Mouse (Mus musculus): Measurements from ENCODE around the gene Duox1.
"Not testable (repeated sequence)": the region's sequence is repeated elsewhere in the genome, so short reads cannot be mapped to it uniquely, and the experiment has no call there.

The Duox1 gene

GRCm38 (mm10) chr2:122312722-122313417 is 2.6 kb upstream of the Duox1 start:
- peak; percentile 91 for DNase-seq (ENCODE audit: low spot score)

GRCm38 (mm10) chr2:122313536-122313935 is 1.9 kb upstream of the Duox1 start, which contains the start of gene Duoxa1:
Duoxa1 (minus strand) TSS chr2:122313730.
- DNase-seq (ENCODE audit: low spot score), result no peak

GRCm38 (mm10) chr2:122317384-122317783 is 1.9 kb downstream of the Duox1 start:
- DNase-seq (ENCODE audit: low spot score), result no peak

GRCm38 (mm10) chr2:122323960-122324359 is 8.5 kb downstream of the Duox1 start:
- no peak for DNase-seq (ENCODE audit: low spot score)

- DNase-seq (ENCODE audit: low spot score), result no peak
These were observed 9.1 kb downstream of the Duox1 start for GRCm38 (mm10) chr2:122324586-122324985.

- no peak for DNase-seq (ENCODE audit: low spot score)
These were observed 9.9 kb downstream of the Duox1 start for GRCm38 (mm10) chr2:122325361-122325760.

GRCm38 (mm10) chr2:122327986-122328385 is 12.5 kb downstream of the Duox1 start:
- DNase-seq (ENCODE audit: low spot score), result no peak

- not testable (repeated sequence) for DNase-seq (ENCODE audit: low spot score)
These were observed 14.8 kb downstream of the Duox1 start for GRCm38 (mm10) chr2:122330317-122330716.

GRCm38 (mm10) chr2:122332222-122332621 is 16.8 kb downstream of the Duox1 start:
- DNase-seq (ENCODE audit: low spot score), result no peak

- DNase-seq (ENCODE audit: low spot score), result no peak
These were observed 18.7 kb downstream of the Duox1 start for GRCm38 (mm10) chr2:122334170-122334569.

- DNase-seq (ENCODE audit: low spot score), result no peak
These were observed 21.8 kb downstream of the Duox1 start for GRCm38 (mm10) chr2:122337291-122337690.

GRCm38 (mm10) chr2:122345106-122345893 is 29.8 kb downstream of the Duox1 start:
- no peak for DNase-seq (ENCODE audit: low spot score)

GRCm38 (mm10) chr2:122346164-122346563 is 30.7 kb downstream of the Duox1 start:
- not testable (repeated sequence) for DNase-seq (ENCODE audit: low spot score)

- DNase-seq (ENCODE audit: low spot score), result no peak
These were observed 31.8 kb downstream of the Duox1 start for GRCm38 (mm10) chr2:122347257-122347656.

- peak; percentile 89 for DNase-seq (ENCODE audit: low spot score)
These were observed 33.2 kb downstream of the Duox1 start for GRCm38 (mm10) chr2:122348531-122349131.

- no peak for DNase-seq (ENCODE audit: low spot score)
These were observed 33.8 kb downstream of the Duox1 start for GRCm38 (mm10) chr2:122349136-122349785.

GRCm38 (mm10) chr2:122351156-122351930 is 35.9 kb downstream of the Duox1 start:
- DNase-seq (ENCODE audit: low spot score), result no peak

GRCm38 (mm10) chr2:122351931-122352329 is 36.5 kb downstream of the Duox1 start:
- no peak for DNase-seq (ENCODE audit: low spot score)

GRCm38 (mm10) chr2:122352992-122353391 is 37.5 kb downstream of the Duox1 start:
- DNase-seq (ENCODE audit: low spot score), result no peak

- no peak for DNase-seq (ENCODE audit: low spot score)
These were observed 38.3 kb downstream of the Duox1 start for GRCm38 (mm10) chr2:122353765-122354164.

- peak; percentile 15 for DNase-seq (ENCODE audit: low spot score)
These were observed 38.9 kb downstream of the Duox1 start for GRCm38 (mm10) chr2:122354191-122354929.
